Comparison of ENCODE assay signal across 3 mouse cellular contexts in genomic region chr7:14593009-14593408, GRCm38 (mm10). TPM values are rescaled to one million over a fixed set of nuclear protein-coding genes. Genes with fewer than 3 reads are reported as not detected.
"Had no signal": no experiment of that assay in that cellular context is flagged by ENCODE, and none has a peak within 500 bp of the region (broad histone marks: within the 10 kb centered on the region; RNA-seq: fewer than 3 reads in every experiment).

No protein-coding gene starts in this region.

RNA-seq across cellular contexts. Expression of gene Vmn1r90, which starts 29.7 kb away (rescaled TPM):
- total RNA-seq: layer of hippocampus, postnatal 25 days; megakaryocyte-erythroid progenitor cell, adult 5-6 weeks had no signal
- polyA plus RNA-seq: spleen, adult 2 months had no signal
